Mouse (Mus musculus) limb, embryonic 11.5 days (tissue): ENCODE measurements around the gene Tmem145. TPM values are rescaled to one million over a fixed set of nuclear protein-coding genes. Genes with fewer than 3 reads are reported as not detected.

ENCODE experiments used
- ATAC-seq: fragments of 200-750 bp; cut with Nextera tagmentation; 2 replicates; pipeline ENCODE4 v1.8.0; 2017; ENCODE audit warnings: low read depth; ENCODE audit not compliant: insufficient number of reproducible peaks, low FRiP score, low TSS enrichment
- DNase-seq: peaks from one replicate; pipeline ENCODE4 v3.0.0-alpha.2; 2015; ENCODE audit warnings: low spot score
- H3K27ac ChIP-seq: fragments of 300-500 bp; sonication (generic); replicated peaks from 2 replicates; pipeline ENCODE4 v1.5.1; 2014; ENCODE audit warnings: low read depth, mild to moderate bottlenecking, low read length
- H3K27me3 ChIP-seq: fragments of 300-500 bp; sonication (generic); 2 replicates; pipeline ENCODE4 v1.6.1; 2014; ENCODE audit warnings: mild to moderate bottlenecking, low read length, mixed read lengths; ENCODE audit not compliant: control insufficient read depth, insufficient read depth
- H3K36me3 ChIP-seq: fragments of 300-500 bp; sonication (generic); 2 replicates; pipeline ENCODE4 v1.6.1; 2014; ENCODE audit warnings: mild to moderate bottlenecking, low read length, moderate library complexity, mixed read lengths; ENCODE audit not compliant: control insufficient read depth, insufficient read depth
- H3K4me1 ChIP-seq: fragments of 300-500 bp; sonication (generic); 2 replicates; pipeline ENCODE4 v1.6.1; 2014; ENCODE audit warnings: low read length, mixed read lengths; ENCODE audit not compliant: control insufficient read depth, insufficient read depth
- H3K4me2 ChIP-seq: fragments of 300-500 bp; sonication (generic); 2 replicates; pipeline ENCODE4 v1.6.1; 2014; ENCODE audit warnings: low read depth, mild to moderate bottlenecking, moderate library complexity; ENCODE audit not compliant: severe bottlenecking
- H3K4me3 ChIP-seq: fragments of 300-500 bp; sonication (generic); 2 replicates; pipeline ENCODE4 v1.5.1; 2014; ENCODE audit warnings: low read depth, low read length
- H3K9ac ChIP-seq: fragments of 300-500 bp; sonication (generic); 2 replicates; pipeline ENCODE4 v1.6.1; 2014; ENCODE audit warnings: mild to moderate bottlenecking, low read length
- H3K9me3 ChIP-seq: fragments of 300-500 bp; sonication (generic); 2 replicates; pipeline ENCODE4 v1.6.1; 2016; ENCODE audit warnings: low read length; ENCODE audit not compliant: control insufficient read depth
- WGBS: fragments of 180-500 bp; shearing (Covaris S2); extraction: QIAGEN DNeasy Blood & Tissue Kit; methylation state at CpG from one replicate; pipeline ENCODE4 v1.1.7; 2014; 5-methylcytosine and 5-hydroxymethylcytosine counted together
- polyA plus RNA-seq: library from polyadenylated mRNA; unstranded; fragments of >200 nt; fragmentation: Nextera tagmentation; extraction: Ambion mirVana; gene quantifications from 2 replicates; pipeline ENCODE4 v1.2.1, GENCODE M21; 2014

Gene Tmem145
- polyA plus RNA-seq, 1 experiment from 2014 or later = 0.33 TPM

DNA sequence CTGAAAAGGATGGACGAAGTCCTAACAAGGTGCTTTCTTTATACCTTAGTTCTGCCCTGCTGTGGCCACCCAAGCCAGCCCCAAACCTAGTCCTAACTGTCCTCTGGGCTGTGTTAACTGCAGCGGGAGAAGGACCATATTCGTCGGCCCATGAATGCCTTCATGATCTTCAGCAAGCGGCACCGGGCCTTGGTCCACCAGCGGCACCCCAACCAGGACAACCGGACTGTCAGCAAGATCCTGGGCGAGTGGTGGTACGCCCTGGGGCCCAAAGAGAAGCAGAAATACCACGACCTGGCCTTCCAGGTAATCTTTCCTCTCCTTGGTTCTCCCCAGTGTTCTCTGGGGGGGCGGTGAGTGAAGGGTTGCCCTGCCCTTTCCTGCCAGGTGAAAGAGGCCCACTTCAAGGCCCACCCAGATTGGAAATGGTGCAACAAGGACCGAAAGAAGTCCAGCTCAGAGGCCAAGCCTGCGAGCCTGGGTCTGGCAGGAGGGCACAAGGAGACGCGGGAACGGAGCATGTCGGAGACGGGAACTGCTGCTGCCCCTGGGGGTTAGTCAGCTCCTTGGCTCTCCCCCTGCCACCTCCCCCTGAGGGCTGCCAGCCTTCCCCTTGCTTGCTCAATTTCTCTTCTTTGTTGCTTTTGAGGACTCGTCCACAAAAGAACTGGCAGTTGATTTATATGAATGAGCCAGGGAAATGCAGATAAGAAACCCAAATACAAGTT, 20.2 kb upstream of the Tmem145 start:
- Histone ChIP-seq H3K36me3 (peaks cover 45% of the 10 kb centered on the region), H3K9ac (no peak overlapping the region), H3K27ac (no peak overlapping the region), H3K4me2 (no peak overlapping the region), H3K9me3 (no peaks in the 10 kb centered on the region), H3K27me3 (no peaks in the 10 kb centered on the region), H3K4me3 (no peak overlapping the region), H3K4me1 (peaks cover 25% of the 10 kb centered on the region)
- DNase-seq = no peak
- ATAC-seq = no peak
- WGBS = 94% methylated on average over 20 of the region's 20 CpGs

DNA sequence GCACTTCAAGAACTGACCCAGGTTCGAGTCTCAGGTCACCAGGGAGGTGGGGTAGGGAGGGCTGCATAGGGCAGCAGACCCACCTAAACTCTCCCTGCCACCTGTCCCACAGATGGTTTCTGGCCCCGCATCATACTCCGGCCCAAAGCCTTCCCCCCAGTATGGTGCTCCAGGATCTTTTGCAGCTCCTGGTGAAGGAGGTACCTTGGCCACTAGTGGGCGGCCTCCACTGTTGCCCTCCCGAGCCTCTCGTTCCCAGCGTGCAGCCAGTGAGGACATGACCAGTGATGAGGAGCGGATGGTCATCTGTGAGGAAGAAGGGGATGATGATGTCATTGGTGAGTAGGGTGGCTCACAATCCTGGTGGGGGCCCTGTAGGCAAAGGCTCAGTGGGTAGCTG, 18.9 kb upstream of the Tmem145 start:
- Histone ChIP-seq H3K4me3 (no peak overlapping the region), H3K9me3 (no peaks in the 10 kb centered on the region), H3K9ac (no peak overlapping the region), H3K4me1 (peaks cover 17% of the 10 kb centered on the region), H3K4me2 (no peak overlapping the region), H3K27ac (no peak overlapping the region), H3K27me3 (no peaks in the 10 kb centered on the region), H3K36me3 (peaks cover 54% of the 10 kb centered on the region)
- ATAC-seq = no peak
- DNase-seq = no peak
- WGBS = 79% methylated on average over 8 of the region's 8 CpGs

- peaks cover 63% of the 10 kb centered on the region for H3K36me3 ChIP-seq
- 88% methylated on average over 12 of the region's 12 CpGs for WGBS
Observed at GRCm38 (mm10) chr7:25288011-25288410, 17.9 kb upstream of the Tmem145 start.

GRCm38 (mm10) chr7:25288721-25289120, 17.2 kb upstream of the Tmem145 start:
- Histone ChIP-seq H3K4me3 (no peak overlapping the region), H3K4me1 (peaks cover 10% of the 10 kb centered on the region), H3K4me2 (no peak overlapping the region), H3K9ac (no peak overlapping the region), H3K27ac (no peak overlapping the region), H3K27me3 (no peaks in the 10 kb centered on the region), H3K9me3 (no peaks in the 10 kb centered on the region), H3K36me3 (peaks cover 67% of the 10 kb centered on the region)
- DNase-seq (no peak), ATAC-seq (no peak)
- 82% methylated on average over 3 of the region's 3 CpGs for WGBS

More at GRCm38 (mm10) chr7:25288011-25288410, 17.9 kb upstream of the Tmem145 start:
- Histone ChIP-seq H3K9me3 (no peaks in the 10 kb centered on the region), H3K27ac (no peak overlapping the region), H3K9ac (peak overlapping the region; percentile 17; the same call in 1 of the 2 replicates), H3K27me3 (no peaks in the 10 kb centered on the region), H3K4me3 (no peak overlapping the region), H3K4me2 (no peak overlapping the region), H3K4me1 (peaks cover 17% of the 10 kb centered on the region)
- no peak for ATAC-seq
- DNase-seq = no peak

- H3K9me3 ChIP-seq = no peaks in the 10 kb centered on the region
- DNase-seq (no peak), ATAC-seq (no peak)
- 98% methylated on average over 3 of the region's 3 CpGs for WGBS
- H3K4me3 ChIP-seq = no peak overlapping the region
- peaks cover 71% of the 10 kb centered on the region for H3K36me3 ChIP-seq
- no peaks in the 10 kb centered on the region for H3K4me1 ChIP-seq
- H3K4me2 ChIP-seq = no peak overlapping the region
- H3K27me3 ChIP-seq = no peaks in the 10 kb centered on the region
- H3K9ac ChIP-seq = no peak overlapping the region
- no peak overlapping the region for H3K27ac ChIP-seq
Observed at GRCm38 (mm10) chr7:25289925-25290324, 16.0 kb upstream of the Tmem145 start.

GRCm38 (mm10) chr7:25290463-25290862, 15.4 kb upstream of the Tmem145 start:
- WGBS = 79% methylated on average over 1 of the region's 1 CpGs
- no peaks in the 10 kb centered on the region for H3K27me3 ChIP-seq
- peaks cover 71% of the 10 kb centered on the region for H3K36me3 ChIP-seq
- H3K27ac ChIP-seq = no peak overlapping the region
- no peak overlapping the region for H3K4me2 ChIP-seq
- DNase-seq (no peak), ATAC-seq (no peak)
- H3K9me3 ChIP-seq = no peaks in the 10 kb centered on the region
- no peaks in the 10 kb centered on the region for H3K4me1 ChIP-seq
- no peak overlapping the region for H3K4me3 ChIP-seq
- no peak overlapping the region for H3K9ac ChIP-seq

GRCm38 (mm10) chr7:25290911-25291310, 15.0 kb upstream of the Tmem145 start:
- H3K4me3 ChIP-seq = no peak overlapping the region
- H3K27me3 ChIP-seq = no peaks in the 10 kb centered on the region
- H3K9me3 ChIP-seq = no peaks in the 10 kb centered on the region
- H3K9ac ChIP-seq = no peak overlapping the region
- no peak for DNase-seq
- no peaks in the 10 kb centered on the region for H3K4me1 ChIP-seq
- H3K36me3 ChIP-seq = peaks cover 68% of the 10 kb centered on the region
- no peak for ATAC-seq
- H3K27ac ChIP-seq = no peak overlapping the region
- H3K4me2 ChIP-seq = no peak overlapping the region
- WGBS = 91% methylated on average over 2 of the region's 2 CpGs

GRCm38 (mm10) chr7:25292107-25292506, 13.8 kb upstream of the Tmem145 start:
- 79% methylated on average over 7 of the region's 7 CpGs for WGBS
- Histone ChIP-seq H3K27ac (no peak overlapping the region), H3K36me3 (peaks cover 62% of the 10 kb centered on the region)

More at GRCm38 (mm10) chr7:25292107-25292506, 13.8 kb upstream of the Tmem145 start:
- no peak for DNase-seq
- no peak overlapping the region for H3K4me2 ChIP-seq
- peaks cover 4% of the 10 kb centered on the region; the same call in 1 of the 2 replicates for H3K4me1 ChIP-seq
- no peaks in the 10 kb centered on the region for H3K9me3 ChIP-seq
- no peak for ATAC-seq
- no peak overlapping the region for H3K4me3 ChIP-seq
- no peak overlapping the region for H3K9ac ChIP-seq
- H3K27me3 ChIP-seq = no peaks in the 10 kb centered on the region
